ENCODE assay signal across 10 mouse cellular contexts in the genomic region with DNA sequence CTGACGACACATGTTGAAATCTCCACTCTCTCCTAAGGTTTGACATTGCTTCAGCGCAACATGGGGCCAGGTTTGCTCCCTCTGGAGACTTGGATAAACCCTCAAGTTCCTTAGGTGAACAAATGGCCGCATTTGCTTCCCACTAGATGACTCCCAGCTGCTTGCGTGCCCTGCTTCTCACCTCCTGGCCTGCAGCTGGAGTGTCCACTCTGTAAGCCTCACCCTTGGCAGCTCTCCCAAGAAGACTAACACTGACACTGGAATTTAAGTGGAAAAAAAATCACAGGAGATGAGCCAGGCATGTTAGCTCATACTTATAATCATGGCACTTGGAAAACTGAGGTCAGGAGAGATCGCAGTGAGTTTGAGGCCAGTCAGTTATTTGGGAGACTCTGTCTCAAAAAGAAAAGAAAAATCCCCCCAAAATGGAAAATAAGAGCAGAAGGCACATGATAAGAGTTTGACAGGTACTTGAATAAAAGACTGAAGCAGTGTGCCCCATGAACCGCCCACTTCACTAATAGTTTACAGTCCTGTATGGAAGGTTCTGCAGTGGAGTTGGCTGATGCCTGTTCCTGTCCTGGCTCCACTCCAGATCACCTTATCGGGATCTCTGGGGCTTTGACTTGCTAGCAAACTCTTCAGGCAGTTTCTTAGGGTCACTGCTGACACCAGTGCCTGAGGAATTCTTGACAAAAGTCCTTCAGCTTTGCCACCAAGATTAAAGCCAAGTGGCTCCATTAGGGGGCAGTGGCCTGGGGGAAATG.
DNase-seq lines count a peak whose midpoint lies in the region; ATAC-seq lines count a peak whose summit lies in the region.
"Had no signal": no experiment of that assay in that cellular context is flagged by ENCODE, and none has a peak within 500 bp of the region (broad histone marks: within the 10 kb centered on the region; RNA-seq: fewer than 3 reads in every experiment).

No protein-coding gene starts in this region.

- H3K27ac ChIP-seq in heart, embryonic 15.5 days: peak overlapping the region; percentile 7; the same call in 1 of the 2 replicates
- H3K27ac ChIP-seq in neural tube, embryonic 15.5 days (replicated peaks): no peak overlapping the region
- H3K27ac ChIP-seq: hindbrain, embryonic 15.5 days; limb, embryonic 12.5 days had no signal

- no peaks in the 10 kb centered on the region for H3K36me3 ChIP-seq in heart, embryonic 15.5 days
- H3K36me3 ChIP-seq in neural tube, embryonic 15.5 days: no peaks in the 10 kb centered on the region
- H3K36me3 ChIP-seq: hindbrain, embryonic 15.5 days; limb, embryonic 12.5 days had no signal

- 42% methylated on average over 7 of the region's 7 CpGs for WGBS in heart, embryonic 15.5 days
- 83% methylated on average over 7 of the region's 7 CpGs for WGBS in neural tube, embryonic 15.5 days

- ATAC-seq in heart, embryonic 15.5 days (replicated peaks; ENCODE audit: insufficient number of reproducible peaks, insufficient read depth, low FRiP score, low read depth): no peak
- ATAC-seq in neural tube, embryonic 15.5 days (ENCODE audit: low FRiP score): no peak
- no peak for ATAC-seq in megakaryocyte-erythroid progenitor cell, adult 5-6 weeks (replicated peaks; ENCODE audit: low FRiP score, low TSS enrichment, poor library complexity, severe bottlenecking)

- H3K4me3 ChIP-seq in heart, embryonic 15.5 days: no peak overlapping the region
- H3K4me3 ChIP-seq in neural tube, embryonic 15.5 days (replicated peaks): no peak overlapping the region
- H3K4me3 ChIP-seq: hindbrain, embryonic 15.5 days; limb, embryonic 12.5 days had no signal

- no peak overlapping the region for H3K9ac ChIP-seq in heart, embryonic 15.5 days
- no peak overlapping the region for H3K9ac ChIP-seq in neural tube, embryonic 15.5 days (replicated peaks)
- H3K9ac ChIP-seq: hindbrain, embryonic 15.5 days; limb, embryonic 12.5 days had no signal

- peaks cover 13% of the 10 kb centered on the region for H3K4me1 ChIP-seq in heart, embryonic 15.5 days (replicated peaks)
- no peaks in the 10 kb centered on the region for H3K4me1 ChIP-seq in neural tube, embryonic 15.5 days
- H3K4me1 ChIP-seq: hindbrain, embryonic 15.5 days; limb, embryonic 12.5 days had no signal

- no peaks in the 10 kb centered on the region for H3K9me3 ChIP-seq in heart, embryonic 15.5 days (replicated peaks)
- no peaks in the 10 kb centered on the region for H3K9me3 ChIP-seq in neural tube, embryonic 15.5 days (replicated peaks)
- H3K9me3 ChIP-seq: hindbrain, embryonic 15.5 days; limb, embryonic 12.5 days had no signal

- no peak overlapping the region for H3K4me2 ChIP-seq in heart, embryonic 15.5 days
- H3K4me2 ChIP-seq in neural tube, embryonic 15.5 days: no peak overlapping the region
- H3K4me2 ChIP-seq: hindbrain, embryonic 15.5 days; limb, embryonic 12.5 days had no signal

- DNase-seq in ovary, adult 18-20 months (ENCODE audit: low spot score): peak; percentile 8
- DNase-seq in ovary, postnatal 10 days (ENCODE audit: low spot score): no peak
- peak; percentile 44 to 57 for DNase-seq in kidney, postnatal 4 days
- DNase-seq in urinary bladder, postnatal 36 days (ENCODE audit: low spot score in 2 of 2): peak; percentile 25 to 51
- no peak for DNase-seq in embryo, embryonic 9.5 days (ENCODE audit: extremely low spot score)

- H3K27me3 ChIP-seq in heart, embryonic 15.5 days: no peaks in the 10 kb centered on the region
- H3K27me3 ChIP-seq in neural tube, embryonic 15.5 days (replicated peaks): no peaks in the 10 kb centered on the region
- H3K27me3 ChIP-seq: hindbrain, embryonic 15.5 days; limb, embryonic 12.5 days had no signal

Comparison
In these comparisons a context has a peak if more than half of its experiments do, and no peak if none do; other contexts are left out.
1. DNase-seq: peak in ovary, adult 18-20 months (single experiment), kidney, postnatal 4 days (2 of 2) and urinary bladder, postnatal 36 days (2 of 2); none in ovary, postnatal 10 days (single experiment) and embryo, embryonic 9.5 days (single experiment).